Mouse (Mus musculus) gastrocnemius, postnatal 4 days (tissue): ENCODE results near the gene Sh3bp5. TPM values are rescaled to one million over a fixed set of nuclear protein-coding genes. Genes with fewer than 3 reads are reported as not detected.
"Not testable (repeated sequence)": the region's sequence is repeated elsewhere in the genome, so short reads cannot be mapped to it uniquely, and the experiment has no call there.

ENCODE experiments used
- DNase-seq, 2 experiments: peaks; one replicate each; pipeline ENCODE4 v3.0.0; 2021 to 2022; ENCODE audit warnings: low spot score in 2 of 2, mixed read lengths in 2 of 2
- long read RNA-seq, 2 experiments: library from polyadenylated mRNA; stranded (forward); transcript quantifications; one replicate each; pipeline ENCODE4 v2.0.0; 2021
- total RNA-seq, 2 experiments: library from RNA; stranded (reverse); gene quantifications; 2 replicates each; pipeline ENCODE4 v1.2.3; 2021

Gene Sh3bp5
- 10 to 100 TPM; 79.8 to 93.9 TPM for total RNA-seq
- long read RNA-seq, experiment 1, transcript Sh3bp5-201 (9 exons, 2,684 nt): major isoform, 85 of 102 reads
- long read RNA-seq, experiment 1, partial matches to known transcripts: 10 of 102 reads
- long read RNA-seq, experiment 1, other reads (novel, unspliced or antisense): 7 of 102 reads
- long read RNA-seq, experiment 2, transcript Sh3bp5-201 (9 exons, 2,684 nt): major isoform, 153 of 161 reads
- long read RNA-seq, experiment 2, partial matches to known transcripts: 4 of 161 reads
- long read RNA-seq, experiment 2, other reads (novel, unspliced or antisense): 4 of 161 reads

DNA sequence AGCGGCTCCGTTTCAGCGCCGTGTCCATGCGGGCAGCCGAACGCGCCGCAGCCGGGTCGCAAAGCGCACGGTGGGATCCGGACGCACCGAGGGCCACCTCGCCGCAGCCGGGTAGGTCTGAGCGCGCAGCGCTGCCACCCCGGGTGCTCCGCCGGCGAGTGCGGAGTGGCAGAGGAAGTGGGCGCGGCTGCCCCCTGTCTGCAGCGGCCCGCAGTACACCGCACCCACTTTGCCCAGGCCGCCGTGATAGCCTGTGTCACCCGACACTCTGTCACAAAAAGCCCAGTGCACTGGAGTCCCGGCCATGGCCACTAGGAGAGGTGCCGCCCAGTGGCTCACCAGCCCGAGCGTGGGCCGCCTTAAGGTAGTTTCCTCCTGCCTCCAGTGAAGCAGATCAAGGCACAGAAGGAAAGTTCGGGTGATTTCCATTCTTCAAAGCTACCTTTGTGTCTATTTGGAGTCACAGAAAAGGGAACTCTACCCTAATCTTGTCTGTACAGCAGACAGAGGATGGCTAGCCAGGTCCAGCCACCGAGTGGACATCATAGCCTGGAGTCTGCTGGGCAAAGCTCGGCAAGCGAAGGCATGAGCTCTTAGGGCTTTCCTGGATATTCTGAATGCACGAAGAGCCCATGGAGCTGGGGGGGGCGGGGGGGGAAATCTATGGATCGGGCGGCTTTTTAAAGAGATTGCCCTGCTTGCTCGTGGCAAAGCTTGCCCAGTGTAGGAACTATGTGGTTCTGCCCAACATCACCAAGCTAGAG lies at the start of gene Sh3bp5:
TSS of gene Sh3bp5 (minus strand) at position 149 of the 764 bp plus-strand sequence.
- peak; percentile 86 to 90 for DNase-seq

- DNase-seq: no peak
These were observed 46.5 kb upstream of the Sh3bp5 start for GRCm38 (mm10) chr14:31482417-31482816.

DNA sequence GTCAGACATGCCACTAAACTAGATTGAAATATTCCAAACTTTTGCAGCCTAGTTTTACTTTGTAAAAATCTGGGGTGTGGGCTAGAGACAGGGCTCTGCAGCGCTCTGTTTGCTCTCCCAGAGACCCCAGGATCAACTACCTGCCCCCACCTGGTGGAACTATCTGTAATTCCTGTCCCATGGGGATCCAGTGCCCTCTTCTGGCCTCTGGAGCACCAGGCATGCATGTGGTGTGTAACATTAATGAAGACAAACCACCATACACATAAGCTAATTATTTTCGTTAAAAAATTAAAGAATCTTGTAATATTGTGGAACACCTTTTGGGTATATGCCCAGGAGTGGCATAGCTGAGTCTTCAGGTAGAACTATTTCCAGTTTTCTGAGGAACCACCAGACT lies 37.4 kb upstream of the Sh3bp5 start:
- DNase-seq: no peak

- peak in 1 of 2 experiments; percentile 64 for DNase-seq
These were observed 36.7 kb upstream of the Sh3bp5 start for GRCm38 (mm10) chr14:31472451-31473061.

GRCm38 (mm10) chr14:31469711-31470110 lies 33.8 kb upstream of the Sh3bp5 start:
- no peak for DNase-seq

DNA sequence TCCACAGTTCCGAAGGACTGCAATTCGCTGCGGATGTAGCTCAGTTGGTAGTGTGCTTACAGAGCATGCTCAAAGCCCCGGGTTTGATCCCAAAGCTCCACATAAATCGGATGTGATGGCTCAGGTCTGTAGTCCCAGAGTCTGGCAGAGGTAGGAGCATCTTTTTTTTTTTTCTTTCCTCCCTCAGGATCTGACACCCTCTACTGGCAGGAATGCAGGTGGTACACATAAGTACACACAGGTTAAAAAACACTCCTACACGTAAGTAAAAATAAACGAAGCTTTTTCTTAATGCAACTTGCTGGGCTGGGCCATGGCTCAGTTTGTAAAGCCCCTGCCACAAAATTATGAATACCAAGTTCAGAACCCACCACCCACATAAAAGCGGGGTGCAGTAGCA lies 28.3 kb upstream of the Sh3bp5 start:
- DNase-seq: no peak

DNA sequence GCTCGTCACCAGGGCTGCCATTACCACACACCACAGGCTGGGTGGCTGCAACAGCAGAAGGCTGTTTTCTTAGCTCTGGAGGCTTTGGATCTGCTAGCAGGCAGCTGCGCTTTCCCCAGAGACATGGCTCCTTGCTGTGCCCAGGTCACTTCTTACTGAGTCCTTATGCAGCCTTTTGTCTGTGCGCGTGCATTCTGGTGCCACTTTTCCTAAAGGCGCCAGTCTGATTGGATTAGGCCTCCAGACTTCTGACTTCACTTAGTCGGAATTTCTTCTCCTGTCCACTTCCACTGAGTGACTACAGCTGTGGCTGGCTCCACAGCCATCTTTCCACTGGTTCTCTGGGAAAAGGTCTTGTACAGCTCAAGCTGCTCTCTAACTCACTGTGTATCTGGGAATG lies 27.0 kb upstream of the Sh3bp5 start:
- no peak for DNase-seq

- DNase-seq: not testable (repeated sequence)
These were observed 26.3 kb upstream of the Sh3bp5 start for GRCm38 (mm10) chr14:31462226-31462625.

DNA sequence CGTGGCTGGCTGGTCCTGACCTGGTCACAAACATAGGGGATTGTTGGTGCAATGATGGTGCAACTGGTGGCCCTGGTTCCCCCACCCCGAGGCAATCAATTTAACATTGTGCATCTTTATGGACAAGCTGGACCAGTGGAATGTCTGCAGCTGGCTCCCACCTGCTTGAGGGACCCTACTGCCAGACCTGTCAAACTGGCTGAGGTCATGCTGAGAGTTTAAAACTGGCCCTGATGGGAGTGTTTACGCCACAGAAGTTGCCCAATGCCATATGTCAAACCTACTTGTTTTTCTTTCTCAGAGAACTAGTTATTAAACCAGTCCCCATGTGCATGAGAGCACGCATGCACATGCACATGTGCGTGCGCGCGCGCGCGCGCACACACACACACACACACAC lies 22.1 kb upstream of the Sh3bp5 start:
- no peak for DNase-seq

DNA sequence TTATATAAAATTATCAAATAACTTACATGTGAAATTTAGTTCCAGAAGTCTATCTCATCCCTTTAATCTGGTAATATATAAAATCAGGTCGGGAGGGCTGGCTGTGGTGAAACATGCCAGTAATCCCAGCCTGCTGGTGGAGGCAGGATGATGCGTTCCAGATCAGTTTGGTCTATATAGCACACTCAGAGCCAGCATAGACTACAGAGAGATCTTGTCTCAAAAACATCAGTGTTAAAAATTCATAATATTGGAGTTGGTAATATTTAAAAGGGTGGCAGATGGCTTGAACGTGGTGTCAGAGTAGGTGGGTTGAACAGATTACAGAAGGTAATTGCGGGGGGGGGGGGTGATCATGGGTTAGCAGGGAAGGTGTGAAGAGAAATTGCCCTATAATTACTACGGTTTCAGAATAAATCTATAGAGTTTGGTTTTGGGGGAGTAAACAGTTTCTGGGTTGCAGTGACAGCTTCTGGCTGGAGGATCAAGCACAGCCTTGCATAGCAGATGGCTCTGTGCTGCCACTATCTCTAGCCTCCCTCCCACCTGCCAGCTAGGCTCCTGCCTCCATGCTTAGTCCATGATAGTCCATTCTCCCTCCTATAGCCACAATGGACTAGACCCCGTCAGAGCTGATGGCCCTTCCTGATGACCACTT lies 20.3 kb upstream of the Sh3bp5 start:
- DNase-seq: no peak

GRCm38 (mm10) chr14:31454849-31455566 lies 19.1 kb upstream of the Sh3bp5 start:
- no peak for DNase-seq

- not testable (repeated sequence) for DNase-seq
These were observed 18.1 kb upstream of the Sh3bp5 start for GRCm38 (mm10) chr14:31453946-31454345.

DNA sequence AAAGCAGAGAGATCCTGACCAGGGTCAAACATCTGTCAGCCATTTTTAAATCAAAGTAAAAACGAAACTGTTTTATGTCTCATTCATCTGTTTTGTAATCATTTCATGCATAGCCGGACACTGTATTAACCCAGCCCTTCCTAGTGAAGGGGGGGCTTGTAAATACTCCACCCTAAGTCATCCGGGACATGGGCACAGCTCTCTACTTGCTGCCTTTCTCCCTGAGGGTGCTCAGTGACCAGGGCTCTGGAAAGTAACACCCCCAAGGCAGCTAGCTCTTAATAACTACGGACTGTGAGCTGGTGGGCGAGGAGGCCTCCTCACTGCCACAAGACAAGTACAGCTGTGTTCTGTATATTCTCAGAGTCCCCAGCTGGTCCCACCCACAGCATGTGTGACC lies 13.1 kb upstream of the Sh3bp5 start:
- DNase-seq: no peak

DNA sequence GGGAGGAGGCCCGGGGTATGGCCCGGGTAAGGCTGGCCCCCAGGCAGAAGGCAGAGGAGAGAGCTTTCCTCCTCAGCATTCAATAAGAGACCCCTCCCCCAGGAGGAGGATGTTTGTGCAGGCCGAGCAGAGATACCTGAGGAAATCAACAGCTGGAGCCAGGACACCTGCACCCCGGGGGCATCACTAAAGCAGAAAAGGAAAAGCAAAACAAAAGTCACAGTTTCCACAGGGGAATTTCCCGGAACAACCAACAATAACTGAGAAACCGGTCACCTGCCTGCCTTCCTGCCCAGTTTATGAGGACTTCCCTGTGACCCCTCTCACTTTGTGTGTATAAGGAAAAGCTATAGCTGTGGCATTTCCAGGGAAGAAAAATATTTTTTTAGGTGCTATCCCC lies 7.7 kb upstream of the Sh3bp5 start:
- DNase-seq: no peak

DNA sequence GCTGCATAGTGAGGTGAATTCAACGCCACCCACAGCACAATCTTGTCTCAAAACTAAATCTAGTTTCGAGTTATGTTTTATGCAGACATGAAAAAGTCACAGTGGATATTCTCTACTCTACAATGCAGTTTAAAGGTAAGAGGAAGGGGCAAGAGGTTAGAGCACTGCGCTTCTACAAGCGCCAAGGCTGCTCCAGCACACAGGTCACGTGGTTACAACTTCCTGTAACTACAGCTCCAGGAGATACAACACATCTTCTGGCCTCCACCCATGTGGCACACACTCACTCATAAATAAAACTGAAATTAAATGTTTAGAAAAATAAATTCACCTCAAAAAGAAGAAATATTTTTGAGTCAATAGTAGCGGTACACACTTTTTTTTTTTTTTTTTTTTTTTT lies 4.8 kb upstream of the Sh3bp5 start:
- no peak for DNase-seq

GRCm38 (mm10) chr14:31440230-31440629 lies 4.4 kb upstream of the Sh3bp5 start:
- no peak for DNase-seq

DNA sequence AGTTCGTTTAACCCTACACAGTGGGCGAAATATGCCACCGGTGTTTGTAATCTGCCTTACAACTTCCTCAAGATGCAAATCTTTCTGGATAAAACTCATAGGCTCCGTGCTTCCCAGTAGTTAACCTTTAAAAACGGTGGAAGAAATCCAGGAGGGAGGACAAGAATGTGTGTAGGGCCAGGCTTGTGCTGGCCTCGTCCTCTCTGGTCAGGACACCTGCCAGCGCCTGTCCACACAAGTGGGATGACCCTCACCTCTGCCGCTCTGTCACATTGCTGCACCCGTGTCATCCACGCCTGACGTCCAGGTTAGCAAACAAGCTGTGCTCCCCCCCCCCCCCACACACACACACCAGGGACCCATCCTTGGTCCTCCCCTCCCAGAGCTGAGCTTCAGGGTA lies 3.4 kb upstream of the Sh3bp5 start:
- no peak for DNase-seq

DNA sequence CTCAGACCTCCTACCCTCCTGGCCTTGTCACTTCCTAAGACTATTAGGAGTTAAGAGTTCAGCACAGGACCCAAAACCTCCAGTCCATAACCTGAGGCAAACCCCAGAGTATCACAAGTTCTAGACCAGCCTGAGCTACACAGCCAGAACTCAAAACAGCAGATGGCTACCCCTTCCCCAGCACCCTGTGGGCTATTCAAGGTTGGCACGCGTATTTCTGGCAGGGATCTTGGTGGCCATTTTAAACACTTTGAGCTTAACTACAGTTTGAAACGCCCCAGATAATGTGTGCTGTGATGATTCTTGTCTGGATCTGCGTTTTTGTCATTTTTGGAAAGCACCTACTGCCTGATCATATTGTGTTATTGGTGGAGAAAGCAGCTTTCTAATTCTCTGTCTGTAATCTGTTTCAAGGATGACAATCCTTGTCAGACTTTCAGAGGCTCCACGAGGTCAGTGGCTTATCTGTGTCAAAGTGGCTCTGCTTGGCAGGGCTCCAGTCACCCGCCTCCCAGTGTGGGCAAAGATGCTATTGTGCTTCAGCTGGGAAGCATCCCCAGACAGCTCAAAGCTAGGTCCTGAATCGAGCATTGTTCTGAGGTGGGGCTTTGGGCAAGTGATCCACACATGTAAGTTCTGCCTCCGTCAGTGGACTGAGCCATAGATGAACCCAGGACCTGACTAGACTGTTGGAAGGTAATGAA lies 2.1 kb upstream of the Sh3bp5 start:
- no peak for DNase-seq

DNA sequence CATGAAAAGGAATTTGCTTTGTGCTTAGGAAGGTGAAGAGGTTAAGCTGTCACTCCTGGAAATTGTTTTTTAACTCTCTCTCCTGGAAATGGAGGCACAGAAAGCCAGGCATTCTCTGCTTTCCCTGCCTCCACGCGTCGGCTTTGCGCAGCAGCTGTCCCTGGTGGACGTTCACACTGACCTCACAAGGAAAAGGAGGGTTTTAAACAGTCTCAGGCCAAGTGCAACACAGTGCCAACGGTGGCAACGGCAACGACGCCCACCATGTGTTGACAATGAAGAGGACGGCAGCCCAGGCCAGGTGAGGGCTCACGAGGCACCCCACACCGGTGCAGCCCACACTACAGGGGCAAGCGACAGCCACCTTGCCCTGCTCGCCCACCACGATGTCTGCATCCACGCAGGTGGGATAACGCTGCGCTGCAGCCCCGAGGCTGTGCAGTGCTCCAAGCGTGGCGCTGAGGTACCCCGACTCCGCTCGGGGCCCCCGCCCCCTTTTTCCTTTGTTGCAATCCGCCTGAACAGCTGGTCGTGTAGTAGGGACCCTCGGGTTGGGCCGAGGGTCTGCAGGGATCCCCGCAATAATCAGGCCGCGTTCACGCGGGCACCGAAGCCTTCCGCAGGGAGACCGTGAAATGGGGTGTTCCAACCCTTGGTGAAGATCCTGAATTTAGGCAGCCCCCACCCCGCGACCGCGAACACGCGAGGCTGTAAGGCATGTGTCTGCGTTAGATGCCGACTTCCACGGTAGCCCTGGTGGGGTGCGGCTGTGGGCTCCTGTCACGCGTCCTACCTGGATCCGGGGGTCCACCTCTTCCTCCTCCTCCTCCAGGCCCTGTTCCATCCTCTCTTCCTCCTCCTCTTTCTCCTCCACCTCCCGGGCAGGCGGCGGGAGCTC lies 611 bp downstream of the Sh3bp5 start:
- peak in 1 of 2 experiments; percentile 31 for DNase-seq
